In the genomic region with DNA sequence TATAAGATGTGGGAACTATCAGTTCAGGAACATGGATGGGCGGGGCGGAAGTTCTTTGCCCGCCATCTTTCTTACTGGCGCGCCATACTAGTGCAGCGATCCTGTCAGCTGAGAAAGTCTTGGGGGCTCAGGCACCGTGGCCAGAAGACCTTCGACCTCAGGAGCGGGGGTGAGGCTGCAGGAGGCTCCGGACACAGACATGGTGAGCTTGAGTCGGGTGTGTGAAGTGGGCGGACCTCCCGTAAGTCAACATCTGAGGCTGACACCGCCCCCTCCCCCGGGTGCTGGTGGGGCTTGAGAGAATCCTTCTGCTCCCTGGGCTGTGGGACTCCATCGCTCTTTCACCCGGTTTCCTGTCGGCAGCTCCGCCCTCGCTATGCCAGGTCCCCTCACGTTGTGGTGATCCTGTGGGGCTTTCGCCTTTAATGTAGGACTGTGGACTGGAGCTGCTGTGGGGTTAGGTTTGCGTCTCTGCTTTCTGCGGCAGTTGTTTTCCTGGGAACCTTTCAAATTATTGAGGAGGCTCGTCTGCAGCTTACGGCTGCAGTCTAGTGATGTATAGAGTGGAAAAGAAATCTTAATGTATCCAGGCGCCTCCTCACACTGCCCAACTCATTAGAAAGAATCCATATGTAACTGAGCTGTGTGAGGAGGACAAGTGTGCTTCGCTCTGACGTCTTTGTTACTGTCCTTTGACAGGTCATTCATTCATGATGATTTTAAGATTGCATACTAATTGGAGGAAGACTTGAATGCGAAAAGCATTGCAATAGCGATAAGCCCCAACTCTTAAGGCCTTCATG, we compare ENCODE assay signal across 8 mouse cellular contexts. TPM values are rescaled to one million over a fixed set of nuclear protein-coding genes. Genes with fewer than 3 reads are reported as not detected.
A peak's percentile ranks its signal among the peaks of the same experiment; 100 is the strongest.
DNase-seq lines count a peak whose midpoint lies in the region; ATAC-seq lines count a peak whose summit lies in the region.

No protein-coding gene starts in this region.

- intact Hi-C loops in left cerebral cortex, postnatal 25 days (cut with DNase I): loop anchor here (2.0 kb wide), 1 partner anchor 60 kb away; the partner anchor contains the start of gene Zfp763

- no peaks in the 10 kb centered on the region for H3K36me3 ChIP-seq in embryonic facial prominence, embryonic 10.5 days (replicated peaks)
- H3K36me3 ChIP-seq in intestine, embryonic 16.5 days (ENCODE audit: control insufficient read depth, insufficient read depth, low read length): no peaks in the 10 kb centered on the region

- H3K27ac ChIP-seq in embryonic facial prominence, embryonic 10.5 days (replicated peaks): peak overlapping the region; percentile 88
- H3K27ac ChIP-seq in intestine, embryonic 16.5 days (ENCODE audit: low read length): peak overlapping the region; percentile 92

- no peaks in the 10 kb centered on the region for H3K27me3 ChIP-seq in embryonic facial prominence, embryonic 10.5 days (replicated peaks; ENCODE audit: low read depth, poor library complexity, severe bottlenecking)
- no peaks in the 10 kb centered on the region for H3K27me3 ChIP-seq in intestine, embryonic 16.5 days (replicated peaks; ENCODE audit: control insufficient read depth, insufficient read depth, low read length)

- H3K4me2 ChIP-seq in intestine, embryonic 16.5 days (ENCODE audit: low read depth, low read length): peak overlapping the region; percentile 63

- H3K9ac ChIP-seq in intestine, embryonic 16.5 days (ENCODE audit: low read depth, low read length): peak overlapping the region; percentile 81

- no peaks in the 10 kb centered on the region for H3K9me3 ChIP-seq in embryonic facial prominence, embryonic 10.5 days
- H3K9me3 ChIP-seq in intestine, embryonic 16.5 days (ENCODE audit: control insufficient read depth, low read length): no peaks in the 10 kb centered on the region

- peak; percentile 79 for ATAC-seq in intestine, embryonic 16.5 days

- peak; percentile 88 for DNase-seq in adrenal gland, postnatal 14 days
- peak; percentile 78 for DNase-seq in embryonic facial prominence, embryonic 10.5 days (ENCODE audit: low spot score)
- peak; percentile 16 for DNase-seq in gonadal fat pad, adult 2 months (ENCODE audit: low read depth)
- peak; percentile 87 to 90 for DNase-seq in left cerebral cortex, postnatal 25 days (ENCODE audit: low spot score in 2 of 2)
- peak; percentile 66 for DNase-seq in mesoderm, embryonic 11.5 days (ENCODE audit: low read depth, low spot score)
- DNase-seq in right cerebral cortex, postnatal 36 days (ENCODE audit: low spot score in 2 of 2): peak; percentile 83 to 84
- DNase-seq in urinary bladder, postnatal 4 days (ENCODE audit: low spot score in 2 of 2): peak; percentile 74 to 76

- WGBS in embryonic facial prominence, embryonic 10.5 days: 4% methylated on average over 31 of the region's 31 CpGs
- WGBS in intestine, embryonic 16.5 days: 2% methylated on average over 31 of the region's 31 CpGs

- peak overlapping the region; percentile 70 for H3K4me3 ChIP-seq in embryonic facial prominence, embryonic 10.5 days
- peak overlapping the region; percentile 80 for H3K4me3 ChIP-seq in intestine, embryonic 16.5 days (ENCODE audit: low read length)

- H3K4me1 ChIP-seq in embryonic facial prominence, embryonic 10.5 days: peaks cover 14% of the 10 kb centered on the region
- peaks cover 5% of the 10 kb centered on the region for H3K4me1 ChIP-seq in intestine, embryonic 16.5 days (ENCODE audit: control insufficient read depth, insufficient read depth, low read length)

RNA-seq across cellular contexts. Expression of gene Zfp563, which starts 3.5 kb away (rescaled TPM):
- total RNA-seq in adrenal gland, postnatal 14 days (2021): 7.4 and 9.5 TPM in 2 replicates
- 7.3 and 7.5 TPM in 2 replicates for polyA plus RNA-seq in embryonic facial prominence, embryonic 10.5 days (2016; fragmentation: Nextera tagmentation; extraction: Ambion mirVana)
- polyA plus RNA-seq in gonadal fat pad, adult 2 months (2012; rRNA removed): 1.8 and 2.5 TPM in 2 replicates
- polyA plus RNA-seq in intestine, embryonic 16.5 days (2015; fragmentation: Nextera tagmentation; extraction: Ambion mirVana): 5.1 and 5.2 TPM in 2 replicates
- 10 to 100 TPM; 17.5 to 19.5 TPM for total RNA-seq in left cerebral cortex, postnatal 25 days (2021)

RNA-seq across cellular contexts. Expression of gene 4921501E09Rik, which starts 24.7 kb away (rescaled TPM):
- total RNA-seq in adrenal gland, postnatal 14 days (2021): not detected in 2 replicates
- not detected in 2 replicates for polyA plus RNA-seq in embryonic facial prominence, embryonic 10.5 days (2016; fragmentation: Nextera tagmentation; extraction: Ambion mirVana)
- not detected in 2 replicates for polyA plus RNA-seq in gonadal fat pad, adult 2 months (2012; rRNA removed)
- polyA plus RNA-seq in intestine, embryonic 16.5 days (2015; fragmentation: Nextera tagmentation; extraction: Ambion mirVana): not detected in 2 replicates
- not detected for total RNA-seq in left cerebral cortex, postnatal 25 days (2021)

RNA-seq across cellular contexts. Expression of gene Morc2b, which starts 46.9 kb away (rescaled TPM):
- not detected in 2 replicates for total RNA-seq in adrenal gland, postnatal 14 days (2021)
- polyA plus RNA-seq in embryonic facial prominence, embryonic 10.5 days (2016; fragmentation: Nextera tagmentation; extraction: Ambion mirVana): 0.04 TPM in 1 of 2 replicates, not detected in the other
- polyA plus RNA-seq in gonadal fat pad, adult 2 months (2012; rRNA removed): 0.09 and 0.14 TPM in 2 replicates
- polyA plus RNA-seq in intestine, embryonic 16.5 days (2015; fragmentation: Nextera tagmentation; extraction: Ambion mirVana): not detected in 2 replicates
- total RNA-seq in left cerebral cortex, postnatal 25 days (2021): 1 to 10 TPM; 2.8 to 3.0 TPM

RNA-seq across cellular contexts. Expression of gene Zfp763, which starts 59.4 kb away (rescaled TPM):
- 6.3 and 8.5 TPM in 2 replicates for total RNA-seq in adrenal gland, postnatal 14 days (2021)
- 15.3 and 18.4 TPM in 2 replicates for polyA plus RNA-seq in embryonic facial prominence, embryonic 10.5 days (2016; fragmentation: Nextera tagmentation; extraction: Ambion mirVana)
- 1.4 and 1.7 TPM in 2 replicates for polyA plus RNA-seq in gonadal fat pad, adult 2 months (2012; rRNA removed)
- polyA plus RNA-seq in intestine, embryonic 16.5 days (2015; fragmentation: Nextera tagmentation; extraction: Ambion mirVana): 8.4 and 8.9 TPM in 2 replicates
- 10 to 100 TPM; 19.0 to 24.6 TPM for total RNA-seq in left cerebral cortex, postnatal 25 days (2021)

Comparison
In these comparisons a context has a peak if more than half of its experiments do, and no peak if none do; other contexts are left out.
1. Peak in every context shown above with its lines: DNase-seq, ATAC-seq, H3K4me3 ChIP-seq and H3K27ac ChIP-seq.
2. DNase-seq: peak in every context shown above with its lines; median percentile 88 in left cerebral cortex, postnatal 25 days; 88 in adrenal gland, postnatal 14 days; 84 in right cerebral cortex, postnatal 36 days; 78 in embryonic facial prominence, embryonic 10.5 days; 75 in urinary bladder, postnatal 4 days; 66 in mesoderm, embryonic 11.5 days; 16 in gonadal fat pad, adult 2 months.